Mouse (Mus musculus): ENCODE results near the gene Vps52. TPM values are rescaled to one million over a fixed set of nuclear protein-coding genes. Genes with fewer than 3 reads are reported as not detected.

Gene Vps52
- polyA plus RNA-seq, 1 experiment: 142 TPM

- Histone ChIP-seq H3K4me3 (ENCODE audit: control insufficient read depth, insufficient read depth, low read length) (peak overlapping the region; percentile 85), H3K27ac (ENCODE audit: control insufficient read depth, insufficient read depth, low read length) (peak overlapping the region; percentile 39; the same call in 1 of the 2 replicates), H3K27me3 (ENCODE audit: control insufficient read depth, insufficient read depth, low read length) (no peaks in the 10 kb centered on the region), H3K36me3 (ENCODE audit: control insufficient read depth, insufficient read depth, low read length) (peaks cover 14% of the 10 kb centered on the region), H3K4me1 (replicated peaks; ENCODE audit: control insufficient read depth, insufficient read depth, low read length) (peaks cover 33% of the 10 kb centered on the region)
- 1% methylated on average over 33 of the region's 33 CpGs for WGBS
- TF ChIP-seq POLR2A (IDR thresholded peaks at IDR 0.05; ENCODE audit: control insufficient read depth, extremely low read depth, insufficient read depth, low read length, poor library complexity) (no peak), CTCF (IDR thresholded peaks at IDR 0.05; ENCODE audit: borderline replicate concordance, control insufficient read depth, extremely low read depth, insufficient read depth, low read length, poor library complexity) (0 out of 2 replicates have a peak, but pooled peaks have one; percentile 19)
- DNase-seq: no peak
Observed at GRCm38 (mm10) chr17:33954646-33955554, 712 bp upstream of the Vps52 start.

GRCm38 (mm10) chr17:33956336-33956735 is 724 bp downstream of the Vps52 start:
- H3K4me3 ChIP-seq (ENCODE audit: control insufficient read depth, insufficient read depth, low read length): peak overlapping the region; percentile 52
- no peak for TF ChIP-seq POLR2A (IDR thresholded peaks at IDR 0.05; ENCODE audit: control insufficient read depth, extremely low read depth, insufficient read depth, low read length, poor library complexity)
- no peak for TF ChIP-seq CTCF (IDR thresholded peaks at IDR 0.05; ENCODE audit: borderline replicate concordance, control insufficient read depth, extremely low read depth, insufficient read depth, low read length, poor library complexity)
- H3K27me3 ChIP-seq (ENCODE audit: control insufficient read depth, insufficient read depth, low read length): no peaks in the 10 kb centered on the region
- H3K36me3 ChIP-seq (ENCODE audit: control insufficient read depth, insufficient read depth, low read length): peaks cover 26% of the 10 kb centered on the region
- 0 out of 2 replicates have a peak overlapping the region, but pooled peaks have one; percentile 87 for H3K27ac ChIP-seq (ENCODE audit: control insufficient read depth, insufficient read depth, low read length)
- DNase-seq: no peak
- 7% methylated on average over 10 of the region's 10 CpGs for WGBS
- peaks cover 21% of the 10 kb centered on the region for H3K4me1 ChIP-seq (replicated peaks; ENCODE audit: control insufficient read depth, insufficient read depth, low read length)

- Histone ChIP-seq H3K27me3 (ENCODE audit: control insufficient read depth, insufficient read depth, low read length) (no peaks in the 10 kb centered on the region), H3K27ac (ENCODE audit: control insufficient read depth, insufficient read depth, low read length) (no peak overlapping the region), H3K4me3 (ENCODE audit: control insufficient read depth, insufficient read depth, low read length) (no peak overlapping the region), H3K4me1 (replicated peaks; ENCODE audit: control insufficient read depth, insufficient read depth, low read length) (peaks cover 13% of the 10 kb centered on the region), H3K36me3 (ENCODE audit: control insufficient read depth, insufficient read depth, low read length) (peaks cover 29% of the 10 kb centered on the region)
- TF ChIP-seq CTCF (IDR thresholded peaks at IDR 0.05; ENCODE audit: borderline replicate concordance, control insufficient read depth, extremely low read depth, insufficient read depth, low read length, poor library complexity) (no peak), POLR2A (IDR thresholded peaks at IDR 0.05; ENCODE audit: control insufficient read depth, extremely low read depth, insufficient read depth, low read length, poor library complexity) (no peak)
- DNase-seq: peak; percentile 0
- whole genome bisulfite sequencing: 60% methylated on average over 6 of the region's 6 CpGs
Observed at GRCm38 (mm10) chr17:33957493-33957892, 1.9 kb downstream of the Vps52 start.

- 98% methylated on average over 11 of the region's 11 CpGs for whole genome bisulfite sequencing
- H3K27me3 ChIP-seq (ENCODE audit: control insufficient read depth, insufficient read depth, low read length): no peaks in the 10 kb centered on the region
- TF ChIP-seq CTCF (IDR thresholded peaks at IDR 0.05; ENCODE audit: borderline replicate concordance, control insufficient read depth, extremely low read depth, insufficient read depth, low read length, poor library complexity): no peak
- no peak for TF ChIP-seq POLR2A (IDR thresholded peaks at IDR 0.05; ENCODE audit: control insufficient read depth, extremely low read depth, insufficient read depth, low read length, poor library complexity)
- peaks cover 8% of the 10 kb centered on the region for H3K4me1 ChIP-seq (replicated peaks; ENCODE audit: control insufficient read depth, insufficient read depth, low read length)
- peak; percentile 1 for DNase-seq
- H3K36me3 ChIP-seq (ENCODE audit: control insufficient read depth, insufficient read depth, low read length): peaks cover 29% of the 10 kb centered on the region
- H3K27ac ChIP-seq (ENCODE audit: control insufficient read depth, insufficient read depth, low read length): no peak overlapping the region
- no peak overlapping the region for H3K4me3 ChIP-seq (ENCODE audit: control insufficient read depth, insufficient read depth, low read length)
Observed at GRCm38 (mm10) chr17:33958451-33958850, 2.8 kb downstream of the Vps52 start.

GRCm38 (mm10) chr17:33959135-33959534 is 3.5 kb downstream of the Vps52 start:
- H3K27ac ChIP-seq (ENCODE audit: control insufficient read depth, insufficient read depth, low read length): no peak overlapping the region
- no peak overlapping the region for H3K4me3 ChIP-seq (ENCODE audit: control insufficient read depth, insufficient read depth, low read length)
- H3K4me1 ChIP-seq (replicated peaks; ENCODE audit: control insufficient read depth, insufficient read depth, low read length): peaks cover 7% of the 10 kb centered on the region
- no peaks in the 10 kb centered on the region for H3K27me3 ChIP-seq (ENCODE audit: control insufficient read depth, insufficient read depth, low read length)
- no peak for DNase-seq
- TF ChIP-seq CTCF (IDR thresholded peaks at IDR 0.05; ENCODE audit: borderline replicate concordance, control insufficient read depth, extremely low read depth, insufficient read depth, low read length, poor library complexity) (no peak), POLR2A (IDR thresholded peaks at IDR 0.05; ENCODE audit: control insufficient read depth, extremely low read depth, insufficient read depth, low read length, poor library complexity) (no peak)
- WGBS: 97% methylated on average over 13 of the region's 13 CpGs
- H3K36me3 ChIP-seq (ENCODE audit: control insufficient read depth, insufficient read depth, low read length): peaks cover 29% of the 10 kb centered on the region

- Histone ChIP-seq H3K36me3 (ENCODE audit: control insufficient read depth, insufficient read depth, low read length) (peaks cover 30% of the 10 kb centered on the region), H3K27me3 (ENCODE audit: control insufficient read depth, insufficient read depth, low read length) (no peaks in the 10 kb centered on the region), H3K4me1 (replicated peaks; ENCODE audit: control insufficient read depth, insufficient read depth, low read length) (no peaks in the 10 kb centered on the region), H3K27ac (ENCODE audit: control insufficient read depth, insufficient read depth, low read length) (no peak overlapping the region), H3K4me3 (ENCODE audit: control insufficient read depth, insufficient read depth, low read length) (no peak overlapping the region)
- DNase-seq: no peak
- TF ChIP-seq CTCF (IDR thresholded peaks at IDR 0.05; ENCODE audit: borderline replicate concordance, control insufficient read depth, extremely low read depth, insufficient read depth, low read length, poor library complexity) (no peak), POLR2A (IDR thresholded peaks at IDR 0.05; ENCODE audit: control insufficient read depth, extremely low read depth, insufficient read depth, low read length, poor library complexity) (no peak)
- WGBS: 98% methylated on average over 15 of the region's 15 CpGs
Observed at GRCm38 (mm10) chr17:33959948-33960347, 4.3 kb downstream of the Vps52 start.
